Mouse (Mus musculus) erythroblast, embryonic 14.5 days (primary cell): Measurements from ENCODE around the gene Slc25a53. TPM values are rescaled to one million over a fixed set of nuclear protein-coding genes. Genes with fewer than 3 reads are reported as not detected.
A peak's percentile ranks its signal among the peaks of the same experiment; 100 is the strongest.
"Not testable (repeated sequence)": the region's sequence is repeated elsewhere in the genome, so short reads cannot be mapped to it uniquely, and the experiment has no call there.

Experiments used
- H3K27me3 ChIP-seq: 2 replicates; pipeline ENCODE4 v1.6.1; 2012; ENCODE audit warnings: inconsistent platforms; ENCODE audit not compliant: control insufficient read depth
- H3K36me3 ChIP-seq: 2 replicates; pipeline ENCODE4 v1.6.1; 2012; ENCODE audit warnings: mild to moderate bottlenecking, inconsistent platforms; ENCODE audit not compliant: control insufficient read depth
- H3K4me1 ChIP-seq: 2 replicates; pipeline ENCODE4 v1.6.1; 2012; ENCODE audit warnings: inconsistent platforms; ENCODE audit not compliant: control insufficient read depth
- H3K4me3 ChIP-seq: replicated peaks from 2 replicates; pipeline ENCODE3; 2012; ENCODE audit warnings: moderate library complexity, mild to moderate bottlenecking, inconsistent platforms
- H3K9me3 ChIP-seq: 2 replicates; pipeline ENCODE4 v1.6.1; 2012; ENCODE audit warnings: low read length, inconsistent platforms, mixed read lengths; ENCODE audit not compliant: control insufficient read depth
- GATA1 ChIP-seq: IDR thresholded peaks from 2 replicates; pipeline ENCODE4 v1.6.1; 2012; ENCODE audit warnings: low read length, inconsistent platforms, mixed read lengths
- TAL1 ChIP-seq: IDR thresholded peaks from 3 replicates; pipeline ENCODE4 v1.6.1; 2012; ENCODE audit warnings: low read length, inconsistent platforms, mixed read lengths
- polyA plus RNA-seq: library from polyadenylated mRNA; stranded (reverse); fragments of >175 nt; gene quantifications from 2 replicates; pipeline ENCODE4 v1.2.3, GENCODE M21; 2012

The Slc25a53 gene
- polyA plus RNA-seq, 1 experiment, result not detected

DNA sequence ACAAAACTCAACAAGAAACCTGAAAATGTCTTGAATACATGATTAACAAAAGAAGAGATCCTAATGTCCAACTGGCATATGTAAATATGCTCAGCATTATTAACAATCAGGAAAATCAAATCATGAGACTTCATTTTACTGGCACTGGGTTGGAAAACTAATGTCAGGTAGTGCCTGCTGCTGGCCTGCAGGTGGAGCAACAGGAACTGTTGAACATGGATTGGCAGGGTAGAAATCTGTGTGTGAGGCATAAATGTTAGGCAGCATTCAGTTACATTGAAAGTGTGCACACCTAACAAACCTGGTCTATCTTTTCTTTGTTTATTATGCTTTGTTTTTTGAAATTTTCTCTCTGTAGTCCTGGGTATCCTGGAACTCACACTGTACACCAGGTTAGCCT lies 59.5 kb downstream of the Slc25a53 start:
- no peak for TF ChIP-seq GATA1
- no peak for TF ChIP-seq TAL1
- Histone ChIP-seq H3K36me3 (no peaks in the 10 kb centered on the region), H3K4me1 (no peaks in the 10 kb centered on the region), H3K27me3 (no peaks in the 10 kb centered on the region), H3K9me3 (no peaks in the 10 kb centered on the region), H3K4me3 (no peak overlapping the region)

DNA sequence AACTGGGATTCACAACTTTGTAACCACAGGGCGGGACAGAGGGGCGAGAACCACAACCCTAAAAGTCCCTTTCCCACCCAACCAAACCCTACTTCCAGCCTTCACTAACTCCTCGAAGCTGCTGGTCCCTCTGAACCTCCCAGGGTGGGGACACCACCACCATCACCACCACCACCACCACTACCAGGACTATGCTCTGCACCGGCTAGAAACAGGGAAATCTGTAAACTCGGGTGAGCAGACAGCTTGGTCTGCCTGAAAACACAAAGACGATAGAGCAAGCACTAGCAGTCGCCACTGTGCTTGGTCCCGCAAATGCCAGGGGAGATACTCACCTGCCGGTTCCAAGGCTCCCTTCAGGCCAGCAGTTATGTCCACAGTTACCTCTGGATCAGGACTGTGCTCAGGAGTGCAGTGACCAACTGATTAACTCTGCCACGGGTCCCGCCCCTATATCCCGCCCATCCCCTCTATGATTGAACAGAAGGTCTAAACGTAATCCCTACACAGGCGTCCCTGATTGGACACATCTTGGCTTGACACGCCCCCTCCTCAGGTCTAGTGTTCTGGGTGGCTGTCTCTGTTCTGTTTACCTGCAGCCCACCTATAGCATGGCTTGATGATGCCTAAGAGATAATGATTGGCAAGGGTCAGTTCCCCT lies 61.5 kb downstream of the Slc25a53 start, which contains the start of the genes Tmsb15l and Tmsb15b1:
Gene Tmsb15l, minus strand, starts transcription at position 446 of the 661 bp plus-strand sequence.
Gene Tmsb15b1, minus strand, starts transcription at position 451 of the 661 bp plus-strand sequence.
- Histone ChIP-seq H3K4me1 (no peaks in the 10 kb centered on the region), H3K9me3 (no peaks in the 10 kb centered on the region), H3K36me3 (no peaks in the 10 kb centered on the region), H3K4me3 (peak within 1 kb of the TSS; percentile 34), H3K27me3 (no peaks in the 10 kb centered on the region)
- no peak for TF ChIP-seq GATA1
- TF ChIP-seq TAL1, result no peak

DNA sequence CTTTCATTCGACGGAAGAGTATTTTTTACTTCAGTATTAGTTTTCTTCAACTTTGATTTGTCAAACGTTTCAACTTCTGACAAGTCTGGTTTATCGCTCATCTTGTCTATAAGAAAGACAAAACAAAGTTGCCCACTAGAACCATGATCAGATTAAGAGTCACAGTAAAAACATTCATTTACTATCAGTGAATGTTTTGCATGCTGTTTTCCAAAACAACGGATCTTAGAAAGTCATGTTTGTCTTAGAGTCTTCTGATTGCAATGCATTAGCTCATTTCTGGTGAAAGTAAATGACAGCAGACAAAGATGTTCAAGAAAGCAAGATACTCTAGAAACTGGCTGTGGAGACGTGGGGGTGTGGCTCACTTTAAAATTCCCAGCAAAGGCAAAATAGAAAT lies 62.7 kb downstream of the Slc25a53 start, which contains the start of gene Tmsb15b2:
Gene Tmsb15b2, minus strand, starts transcription at position 101 of the 400 bp plus-strand sequence.
- not testable (repeated sequence) for H3K4me1 ChIP-seq, H3K9me3 ChIP-seq, H3K36me3 ChIP-seq, H3K27me3 ChIP-seq, H3K4me3 ChIP-seq

DNA sequence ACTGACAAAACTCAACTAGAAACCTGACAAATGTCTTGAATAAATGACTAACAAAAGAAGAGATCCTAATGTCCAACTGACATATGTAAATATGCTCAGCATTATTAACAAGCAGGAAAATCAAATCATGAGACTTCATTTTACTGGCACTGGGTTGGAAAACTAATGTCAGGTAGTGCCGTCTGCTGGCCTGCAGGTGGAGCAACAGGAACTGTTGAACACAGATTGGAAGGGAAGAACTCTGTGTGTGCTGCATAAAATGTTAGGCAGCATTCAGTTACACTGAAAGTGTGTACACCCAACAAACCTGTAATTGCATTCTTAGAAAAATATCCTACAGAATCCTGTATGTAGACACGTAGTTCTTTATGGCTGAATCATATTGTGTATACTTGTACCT lies 78.4 kb downstream of the Slc25a53 start:
- no peaks in the 10 kb centered on the region for H3K36me3 ChIP-seq
- H3K4me3 ChIP-seq, result no peak overlapping the region
- H3K27me3 ChIP-seq, result no peaks in the 10 kb centered on the region
- no peaks in the 10 kb centered on the region; the same call in 1 of the 2 replicates for H3K9me3 ChIP-seq
- H3K4me1 ChIP-seq, result no peaks in the 10 kb centered on the region
- TF ChIP-seq GATA1 (no peak), TAL1 (no peak)

DNA sequence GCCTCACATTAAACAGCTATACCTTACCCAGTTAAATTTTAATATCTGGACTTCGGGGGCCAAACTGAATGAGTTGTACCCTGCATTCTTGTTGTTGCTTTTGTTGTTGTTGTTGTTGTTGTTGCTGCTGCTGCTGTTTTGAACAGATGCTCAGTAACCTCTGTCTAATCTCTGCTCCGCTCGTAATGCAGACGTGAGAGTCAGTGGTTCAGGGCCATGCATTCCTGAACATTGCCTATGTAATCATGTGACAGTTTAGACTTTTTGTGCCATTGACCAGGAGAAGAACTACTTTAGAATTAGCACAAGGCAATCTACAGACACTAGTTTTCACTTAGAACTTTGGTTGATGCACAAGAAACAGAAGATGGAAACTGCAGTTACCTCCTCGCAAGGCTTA lies 79.8 kb downstream of the Slc25a53 start:
- H3K27me3 ChIP-seq, H3K9me3 ChIP-seq, H3K4me3 ChIP-seq, H3K4me1 ChIP-seq, H3K36me3 ChIP-seq: not testable (repeated sequence)

DNA sequence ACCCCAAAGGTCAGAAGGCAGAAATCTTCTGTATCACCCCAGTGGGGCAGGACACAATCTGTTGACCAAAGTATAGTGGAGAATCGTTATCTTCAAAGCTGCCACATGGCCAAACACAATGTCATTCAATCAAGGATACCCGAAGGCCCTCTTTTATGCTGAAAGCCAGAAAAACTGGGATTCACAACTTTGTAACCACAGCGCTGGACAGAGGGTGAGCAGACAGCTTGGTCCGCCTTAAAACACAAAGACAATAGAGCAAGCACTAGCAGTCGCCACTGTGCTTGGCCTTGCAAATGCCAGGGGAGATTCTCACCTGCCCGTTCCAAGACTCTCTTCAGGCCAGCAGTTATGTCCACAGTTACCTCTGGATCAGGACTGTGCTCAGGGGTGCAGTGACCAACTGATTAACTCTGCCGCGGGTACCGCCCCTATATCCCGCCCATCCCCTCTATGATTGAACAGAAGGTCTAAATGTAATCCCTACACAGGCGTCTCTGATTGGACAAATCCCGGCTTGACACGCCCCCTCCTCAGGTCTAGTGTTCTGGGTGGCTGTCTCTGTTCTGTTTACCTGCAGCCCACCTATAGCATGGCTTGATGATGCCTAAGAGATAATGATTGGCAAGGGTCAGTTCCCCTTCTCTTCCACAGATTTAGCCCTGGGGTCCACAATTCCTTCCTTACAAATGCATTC lies 80.4 kb downstream of the Slc25a53 start:
- H3K4me1 ChIP-seq, H3K36me3 ChIP-seq, H3K4me3 ChIP-seq, H3K9me3 ChIP-seq, H3K27me3 ChIP-seq: not testable (repeated sequence)

DNA sequence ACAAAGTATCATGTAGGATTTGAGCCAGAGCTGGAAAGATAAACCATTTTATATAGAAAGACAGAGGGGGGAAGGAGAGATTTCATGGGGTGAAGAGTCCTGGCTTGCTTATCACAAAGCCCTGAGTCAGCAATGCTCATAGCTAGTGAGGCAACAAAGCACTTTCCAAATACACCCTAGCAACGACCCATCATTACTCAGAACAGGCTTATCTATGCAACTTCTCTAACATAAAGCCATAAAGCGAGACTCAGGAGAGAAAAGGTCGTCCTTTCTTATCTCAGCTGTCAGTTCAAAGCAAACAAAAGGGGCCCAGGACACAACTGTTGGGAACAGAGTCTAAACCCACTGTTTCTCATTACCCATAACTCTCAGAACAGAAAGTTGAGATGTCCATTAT lies 100.1 kb downstream of the Slc25a53 start:
- Histone ChIP-seq H3K4me3 (no peak overlapping the region), H3K27me3 (no peaks in the 10 kb centered on the region), H3K9me3 (no peaks in the 10 kb centered on the region), H3K36me3 (no peaks in the 10 kb centered on the region), H3K4me1 (no peaks in the 10 kb centered on the region)
- TF ChIP-seq TAL1, result no peak
- no peak for TF ChIP-seq GATA1

Other genes with a start within 250 kb of the Slc25a53 start
- 0.01 TPM in 1 of 2 replicates, not detected in the other for gene Plp1, start 215.6 kb downstream of the Slc25a53 start, polyA plus RNA-seq
- not detected in 2 replicates for gene Rab9b, start 169.5 kb downstream of the Slc25a53 start, polyA plus RNA-seq
- gene H2bfm, start 111.0 kb downstream of the Slc25a53 start, polyA plus RNA-seq, result not detected in 2 replicates
- gene Tmsb15b2, start 62.8 kb downstream of the Slc25a53 start, polyA plus RNA-seq, result not detected in 2 replicates
- gene Tmsb15l, start 61.4 kb downstream of the Slc25a53 start, polyA plus RNA-seq, result not detected in 2 replicates
- gene Tmsb15b1, start 61.4 kb downstream of the Slc25a53 start, polyA plus RNA-seq, result not detected in 2 replicates
- not detected in 2 replicates for gene Zcchc18, start 45.1 kb downstream of the Slc25a53 start, polyA plus RNA-seq
- gene Fam199x, start 11.3 kb upstream of the Slc25a53 start, polyA plus RNA-seq, result under 0.01 TPM in 1 of 2 replicates, not detected in the other
- gene Esx1, start 83.8 kb upstream of the Slc25a53 start, polyA plus RNA-seq, result not detected in 2 replicates